Mouse (Mus musculus) cerebellum, adult 2 months (tissue): ENCODE results near the gene Mettl1.

Experiments
- CTCF ChIP-seq: fragments of 200-500 bp; IDR thresholded peaks from 2 replicates; pipeline ENCODE4 v1.5.1; 2011; ENCODE audit warnings: low read depth, mild to moderate bottlenecking, control low read depth, low read length, moderate library complexity, borderline replicate concordance; ENCODE audit not compliant: insufficient read depth
- POLR2A ChIP-seq: fragments of 200-500 bp; IDR thresholded peaks from 2 replicates; pipeline ENCODE4 v1.6.1; 2011; ENCODE audit warnings: low read length, control low read depth, borderline replicate concordance; ENCODE audit not compliant: insufficient read depth

GRCm38 (mm10) chr10:127063239-127063872, 22.1 kb downstream of the Mettl1 start, which contains the start of gene Cdk4:
- TF ChIP-seq POLR2A = peak; percentile 43; the same call in 1 of the 2 replicates
- no peak for TF ChIP-seq CTCF
